Mouse (Mus musculus) liver, embryonic 14.5 days (tissue): ENCODE measurements at regions not wholly inside any gene's neighbourhood (a gene's known extent, or its start where the extent isn't known, plus 50 kb on each side); places are given as distances from the start of the nearest gene placed in this dataset.

Source experiments
- CTCF ChIP-seq: IDR thresholded peaks from 2 replicates; pipeline ENCODE4 v1.5.1; 2016; ENCODE audit warnings: antibody characterized with exemption, low read depth, control low read depth
- EP300 ChIP-seq: IDR thresholded peaks from 2 replicates; pipeline ENCODE4 v1.6.1; 2016; ENCODE audit warnings: antibody characterized with exemption, low read depth

DNA sequence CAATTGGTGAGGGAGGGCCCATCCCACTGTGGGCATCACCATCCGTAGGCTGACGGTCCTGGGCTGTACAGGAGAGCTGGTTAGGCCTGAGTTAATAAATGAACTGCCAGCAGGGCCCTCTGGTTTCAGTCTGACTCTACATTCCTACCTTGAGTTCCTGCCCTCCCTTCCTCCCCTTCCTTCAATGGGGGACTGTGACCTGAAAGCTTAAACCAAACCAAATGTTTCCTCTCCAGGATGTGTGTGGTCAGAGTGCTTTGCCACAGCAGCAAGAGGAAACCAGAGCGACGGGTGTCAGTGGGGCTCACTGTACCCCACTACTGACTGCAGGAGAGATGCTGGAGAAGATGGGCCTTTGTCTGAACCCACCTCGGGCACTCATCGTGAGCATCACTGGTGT, 147.7 kb upstream of the Azi2 start:
- TF ChIP-seq CTCF, result no peak
- no peak for TF ChIP-seq EP300
